Mouse (Mus musculus): ENCODE results near the gene Ifnab.
A peak's percentile ranks its signal among the peaks of the same experiment; 100 is the strongest.

Ifnab gene

DNA sequence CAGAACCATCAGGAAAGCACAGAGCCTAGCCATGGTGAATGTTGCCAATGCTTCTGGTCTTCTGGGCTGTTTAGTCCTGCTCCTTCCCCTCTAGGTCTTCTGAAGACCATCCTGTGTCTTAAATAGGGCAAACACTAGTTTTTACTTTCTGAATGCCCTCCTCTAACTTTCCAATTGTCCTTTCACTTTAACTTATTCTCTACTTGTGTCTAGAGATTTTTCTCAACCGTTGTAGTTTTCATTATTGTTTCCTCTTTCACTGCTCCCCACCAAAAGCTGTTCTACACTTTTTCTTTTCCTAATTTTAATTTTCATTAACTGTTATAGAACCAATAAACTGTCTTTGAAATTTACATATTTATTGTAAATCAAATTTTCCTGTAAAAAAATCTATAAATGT is 14.3 kb downstream of the Ifnab start, which contains the start of gene Ifna16:
TSS of gene Ifna16 (minus strand) at position 101 of the 400 bp plus-strand sequence.
- DNase-seq (ENCODE audit: low read depth, low spot score): no peak

DNA sequence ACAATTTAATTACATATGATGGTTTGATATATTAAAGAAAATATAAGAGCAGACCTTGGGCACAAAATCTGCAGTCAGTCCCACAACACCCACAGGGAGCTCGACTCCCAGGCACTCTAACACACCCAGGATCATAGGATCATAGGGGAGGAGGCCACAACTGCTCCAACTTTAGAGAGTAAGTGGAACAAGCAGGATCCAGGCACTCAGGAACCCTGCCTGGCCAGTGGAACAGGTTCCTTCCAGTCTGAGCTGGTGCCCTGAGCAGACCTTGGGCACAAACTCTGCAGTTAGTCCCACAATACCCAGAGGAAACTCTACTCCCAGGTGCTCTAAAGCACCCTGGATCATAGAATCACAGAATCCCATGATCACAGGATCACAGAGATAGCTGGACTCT is 35.7 kb downstream of the Ifnab start:
- DNase-seq (ENCODE audit: low read depth, low spot score): no peak

DNA sequence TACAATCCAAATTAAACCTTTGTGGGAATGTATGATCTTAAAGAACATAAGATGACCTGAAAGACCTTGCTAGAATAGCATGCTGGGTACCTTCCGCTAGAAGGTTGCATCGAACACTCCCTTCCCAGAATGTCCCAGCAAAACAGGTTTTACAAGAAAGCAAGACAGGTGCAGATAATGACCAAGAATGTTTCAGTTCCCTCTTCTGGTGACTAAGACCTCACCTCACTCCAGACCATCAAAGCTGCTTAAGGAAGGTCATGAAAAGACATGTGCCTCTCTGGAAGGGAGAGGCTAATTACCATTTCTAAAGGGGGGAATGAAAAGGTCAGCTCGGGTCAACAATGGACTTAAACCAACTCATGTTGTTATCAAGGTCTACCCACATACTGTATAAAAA is 37.5 kb downstream of the Ifnab start:
- DNase-seq (ENCODE audit: low read depth, low spot score): no peak

DNA sequence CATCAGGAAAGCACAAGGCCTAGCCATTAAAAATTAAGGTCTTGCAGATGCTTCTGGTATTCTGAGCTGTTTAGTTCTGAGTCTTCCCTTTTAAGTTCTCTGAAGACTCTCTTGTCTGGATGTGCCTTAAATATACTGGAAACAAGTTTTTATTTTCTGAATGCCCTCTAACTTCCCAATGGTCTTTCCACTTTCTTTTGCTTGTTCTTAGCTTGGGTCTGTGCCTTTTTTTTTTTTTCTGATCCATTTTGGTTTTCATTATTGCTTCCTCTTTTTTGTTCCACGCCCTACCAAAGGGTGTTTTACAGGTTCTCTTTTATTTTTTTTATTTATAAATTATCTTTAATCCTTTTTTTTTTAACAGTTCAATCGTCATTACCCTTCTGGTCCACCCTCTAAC is 46.8 kb downstream of the Ifnab start, which contains the start of gene Ifna13:
TSS of gene Ifna13 (minus strand) at position 101 of the 400 bp plus-strand sequence.
- DNase-seq (ENCODE audit: low read depth, low spot score): no peak

DNA sequence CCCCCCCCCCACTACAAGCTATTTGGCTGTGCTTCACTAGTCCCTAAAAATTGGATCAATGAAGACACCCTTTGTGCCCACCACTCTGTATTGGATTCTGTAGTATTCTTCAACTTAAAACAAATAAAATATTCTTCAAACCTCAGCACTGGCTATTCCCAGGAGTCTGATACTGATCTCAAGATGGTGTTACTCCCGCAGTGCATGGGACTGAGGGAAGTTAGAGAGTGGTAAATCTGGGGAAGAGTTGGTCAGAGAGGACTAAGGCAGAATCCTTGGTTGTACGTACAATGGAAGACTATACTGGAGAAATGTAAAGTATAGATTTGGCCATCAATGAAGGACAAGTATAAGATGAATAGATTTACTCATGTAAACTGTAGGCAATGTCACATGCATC is 48.6 kb downstream of the Ifnab start:
- DNase-seq (ENCODE audit: low read depth, low spot score): no peak

DNA sequence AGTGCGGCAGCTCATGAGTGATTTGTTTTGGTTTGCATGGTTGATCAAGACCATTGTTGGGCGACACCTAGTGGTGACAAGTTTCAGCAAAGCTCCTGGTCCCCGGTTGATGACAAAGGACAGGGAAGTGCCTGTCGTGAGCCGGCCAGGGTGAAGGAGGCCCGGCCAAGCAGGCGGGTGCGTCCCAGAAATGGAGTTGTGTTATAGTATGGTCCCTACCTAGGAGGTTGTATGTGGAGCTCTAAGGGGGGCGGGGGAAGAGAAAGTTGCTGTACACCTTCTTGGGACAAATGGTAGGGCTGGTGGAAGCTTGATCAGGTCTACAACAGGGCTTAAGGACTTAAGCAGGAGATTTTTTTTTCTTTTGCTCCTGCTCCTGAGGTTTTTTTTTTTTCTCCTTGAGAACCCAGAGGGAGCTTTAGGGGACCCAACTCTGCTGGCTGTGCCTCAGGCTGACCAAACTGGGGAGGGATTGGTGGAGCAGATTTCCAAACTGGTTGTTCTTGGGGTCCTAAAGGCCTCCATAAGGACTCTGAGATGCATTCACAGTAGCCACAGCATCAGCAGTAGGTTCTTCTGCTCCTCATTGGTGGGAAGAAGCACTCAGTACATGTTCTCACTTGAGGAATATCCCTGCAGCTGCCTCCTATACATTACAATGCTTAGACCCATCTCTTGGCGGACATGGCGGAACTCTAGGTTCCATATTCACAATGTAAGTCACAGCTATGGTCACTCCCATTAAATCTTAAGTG is 49.9 kb downstream of the Ifnab start:
- peak; percentile 96 for DNase-seq (ENCODE audit: low read depth, low spot score)

DNA sequence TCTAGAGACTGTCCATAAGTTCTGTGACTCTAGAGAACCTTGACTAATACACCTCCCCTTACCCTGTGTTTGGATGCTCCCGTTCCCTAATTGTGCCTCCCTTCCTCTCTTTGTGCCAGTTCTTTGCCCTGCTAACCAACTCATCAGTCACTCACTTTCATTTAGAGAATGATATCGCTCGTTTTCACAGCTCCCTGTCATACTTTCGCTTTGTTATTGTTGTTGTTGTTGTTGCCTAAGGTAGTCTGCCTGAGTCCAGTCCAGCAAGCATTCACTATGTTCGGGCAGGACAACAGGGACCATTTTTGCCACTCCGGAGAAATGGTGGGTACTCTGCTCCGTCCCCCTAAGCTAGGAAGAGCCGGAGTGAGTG is 50.5 kb downstream of the Ifnab start:
- no peak for DNase-seq (ENCODE audit: low read depth, low spot score)

Data from skeletal muscle tissue, adult 2 months (tissue).